Mouse (Mus musculus): ENCODE measurements around the gene Agxt. TPM values are rescaled to one million over a fixed set of nuclear protein-coding genes. Genes with fewer than 3 reads are reported as not detected.

Agxt gene
- not detected for polyA plus RNA-seq (2017; shearing (Covaris generic))

GRCm38 (mm10) chr1:93135036-93135526, at the start of gene Agxt:
Gene Agxt (plus strand): TSS chr1:93135240.

GRCm38 (mm10) chr1:93101571-93102061, 33.4 kb upstream of the Agxt start, which contains the start of gene Kif1a:
Gene Kif1a (minus strand): TSS chr1:93101951.

GRCm38 (mm10) chr1:93160501-93161133, 25.6 kb downstream of the Agxt start, which contains the start of gene 2310007B03Rik:
Gene 2310007B03Rik (minus strand): TSS chr1:93160948.

GRCm38 (mm10) chr1:93168295-93168775, 33.3 kb downstream of the Agxt start, which contains the start of gene Crocc2:
Gene Crocc2 (plus strand): TSS chr1:93168725.

Other genes starting within 250 kb of the Agxt start
- 1 to 10 TPM in 1 of 2 experiments, not detected in 1; 1.0 TPM for gene Ankmy1, start 232.3 kb upstream of the Agxt start, polyA plus RNA-seq (2017; shearing (Covaris generic))
- gene Dusp28, start 228.3 kb upstream of the Agxt start, polyA plus RNA-seq (2017; shearing (Covaris generic)): 10 to 100 TPM in 1 of 2 experiments, 1 to 10 TPM in 1; 8.9 to 15.5 TPM
- 100 to 1,000 TPM in 1 of 2 experiments, 10 to 100 TPM in 1; 81.1 to 120 TPM for gene Rnpepl1, start 224.5 kb upstream of the Agxt start, polyA plus RNA-seq (2017; shearing (Covaris generic))
- 10 to 100 TPM in 1 of 2 experiments, 1 to 10 TPM in 1; 9.1 to 13.2 TPM for gene Capn10, start 200.9 kb upstream of the Agxt start, polyA plus RNA-seq (2017; shearing (Covaris generic))
- under 1 TPM; 0.05 to 0.37 TPM for gene Gpr35, start 184.4 kb upstream of the Agxt start, polyA plus RNA-seq (2017; shearing (Covaris generic))
- under 1 TPM in 1 of 2 experiments, not detected in 1; 0.16 TPM for gene Aqp12, start 128.9 kb upstream of the Agxt start, polyA plus RNA-seq (2017; shearing (Covaris generic))
- under 1 TPM in 1 of 2 experiments, not detected in 1; 0.61 TPM for gene Kif1a, start 33.3 kb upstream of the Agxt start, polyA plus RNA-seq (2017; shearing (Covaris generic))
- not detected for gene 2310007B03Rik, start 25.7 kb downstream of the Agxt start, polyA plus RNA-seq (2017; shearing (Covaris generic))
- gene Crocc2, start 33.5 kb downstream of the Agxt start, polyA plus RNA-seq (2017; shearing (Covaris generic)): not detected
- under 1 TPM in 1 of 2 experiments, not detected in 1; 0.27 TPM for gene Sned1, start 100.6 kb downstream of the Agxt start, polyA plus RNA-seq (2017; shearing (Covaris generic))
- gene Mterf4, start 170.7 kb downstream of the Agxt start, polyA plus RNA-seq (2017; shearing (Covaris generic)): 10 to 100 TPM; 16.5 to 17.6 TPM
- gene Ppp1r7, start 207.6 kb downstream of the Agxt start, polyA plus RNA-seq (2017; shearing (Covaris generic)): 10 to 100 TPM; 57.7 to 57.8 TPM
- 1 to 10 TPM; 1.2 to 2.1 TPM for gene Pask, start 208.2 kb downstream of the Agxt start, polyA plus RNA-seq (2017; shearing (Covaris generic))
- under 1 TPM; 0.10 TPM for gene Ano7, start 238.7 kb downstream of the Agxt start, polyA plus RNA-seq (2017; shearing (Covaris generic))

All from activated CD4-positive, CD25-positive, alpha-beta regulatory T cell (primary cell).